Mouse (Mus musculus): ENCODE measurements around the gene 2700049A03Rik. TPM values are rescaled to one million over a fixed set of nuclear protein-coding genes. Genes with fewer than 3 reads are reported as not detected.
"Not testable (repeated sequence)": the region's sequence is repeated elsewhere in the genome, so short reads cannot be mapped to it uniquely, and the experiment has no call there.

2700049A03Rik gene
- total and polyA plus RNA-seq, 3 experiments, result 7.7 to 10.0 (median 9.4) TPM

DNA sequence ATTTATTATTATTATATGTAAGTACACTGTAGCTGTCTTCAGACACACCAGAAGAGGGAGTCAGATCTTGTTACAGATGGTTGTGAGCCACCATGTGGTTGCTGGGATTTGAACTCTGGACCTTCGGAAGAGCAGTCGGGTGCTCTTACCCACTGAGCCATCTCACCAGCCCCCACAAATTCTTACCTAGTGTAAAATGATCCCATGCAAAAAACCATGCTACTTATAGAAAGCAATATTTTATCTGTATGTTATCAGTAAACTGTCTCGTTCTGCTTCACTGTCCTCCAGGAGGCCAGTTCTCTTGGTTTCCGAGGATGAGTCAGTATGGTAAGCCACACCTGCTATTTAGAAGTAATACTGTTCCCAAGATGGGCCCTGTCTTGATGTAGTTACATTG lies 32.4 kb upstream of the 2700049A03Rik start:
- H3K27me3 ChIP-seq (replicated peaks); in situ Hi-C loops (cut with MboI; ENCODE audit: low pct_ligation_motif_present, low pct_unique_long_range_greater_than_20kb, low sequenced_read_pairs); H3K4me2 ChIP-seq (ENCODE audit: insufficient read depth, low read depth, poor library complexity, severe bottlenecking); H3K9ac ChIP-seq (ENCODE audit: insufficient read depth, low read depth); H3K4me3 ChIP-seq (replicated peaks in 1 of 3; ENCODE audit: low read depth in 2 of 3, low read length in 2 of 3, poor library complexity in 1 of 3); H3K4me1 ChIP-seq (ENCODE audit: control insufficient read depth in 1 of 2, insufficient read depth in 2 of 2); H3K27ac ChIP-seq (ENCODE audit: insufficient read depth, low read depth); H3K79me2 ChIP-seq (replicated peaks; ENCODE audit: control insufficient read depth, extremely low read depth, insufficient read depth, poor library complexity, severe bottlenecking); H3K9me3 ChIP-seq (replicated peaks; ENCODE audit: low read length); dilution Hi-C loops (cut with MboI; ENCODE audit: extremely low pct_ligation_motif_present, extremely low pct_unique_long_range_greater_than_20kb, low sequenced_read_pairs); H3K36me3 ChIP-seq (replicated peaks in 1 of 2; ENCODE audit: control insufficient read depth in 1 of 2, insufficient read depth in 1 of 2, low read length in 1 of 2): not testable (repeated sequence)
- peak; percentile 12 for DNase-seq (ENCODE audit: extremely low read depth)

DNA sequence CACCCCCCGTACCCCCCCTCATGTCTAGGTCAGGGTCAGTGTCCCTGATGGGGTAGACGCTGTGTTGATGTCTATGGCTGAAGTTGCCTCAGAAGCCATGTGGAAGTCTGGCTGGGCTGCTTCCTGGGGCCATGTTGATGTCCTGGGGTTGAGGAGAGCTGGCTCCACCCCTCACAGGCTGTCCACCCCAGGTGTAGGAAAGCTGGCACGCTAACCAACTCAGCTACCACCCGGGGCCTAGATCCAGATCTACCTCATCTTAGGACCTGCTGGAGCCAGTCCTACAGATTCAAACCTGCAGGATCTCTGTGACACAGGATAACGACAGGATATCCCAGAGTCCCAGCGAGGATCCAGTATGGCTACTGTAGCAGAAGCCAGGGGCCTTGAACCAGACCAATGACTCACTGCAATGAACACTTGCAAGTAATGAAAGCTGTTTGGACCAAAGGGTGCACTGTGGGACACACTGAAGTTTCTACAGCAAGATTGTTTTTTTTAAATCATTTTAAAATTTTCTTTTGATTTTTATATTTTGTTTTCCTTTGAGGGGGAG lies 29.4 kb upstream of the 2700049A03Rik start:
- Histone ChIP-seq H3K4me3 (replicated peaks in 1 of 3; ENCODE audit: low read depth in 2 of 3, low read length in 2 of 3, poor library complexity in 1 of 3) (no peak overlapping the region), H3K27ac (ENCODE audit: insufficient read depth, low read depth) (no peak overlapping the region), H3K79me2 (replicated peaks; ENCODE audit: control insufficient read depth, extremely low read depth, insufficient read depth, poor library complexity, severe bottlenecking) (no peaks in the 10 kb centered on the region), H3K4me1 (ENCODE audit: control insufficient read depth in 1 of 2, insufficient read depth in 2 of 2) (peaks cover 0 to 3% of the 10 kb centered on the region in 2 experiments; a peak in 1 of 4 replicates), H3K27me3 (replicated peaks) (no peaks in the 10 kb centered on the region), H3K9ac (ENCODE audit: insufficient read depth, low read depth) (no peak overlapping the region), H3K9me3 (replicated peaks; ENCODE audit: low read length) (no peaks in the 10 kb centered on the region), H3K4me2 (ENCODE audit: insufficient read depth, low read depth, poor library complexity, severe bottlenecking) (no peak overlapping the region), H3K36me3 (replicated peaks in 1 of 2; ENCODE audit: control insufficient read depth in 1 of 2, insufficient read depth in 1 of 2, low read length in 1 of 2) (peaks cover 0 to 2% of the 10 kb centered on the region in 2 experiments)
- in situ Hi-C loops (cut with MboI; ENCODE audit: low pct_ligation_motif_present, low pct_unique_long_range_greater_than_20kb, low sequenced_read_pairs), result no loop called here
- TF ChIP-seq ZMIZ1 (IDR thresholded peaks at IDR 0.05; ENCODE audit: low read depth, low read length), result no peak
- TF ChIP-seq MYC (IDR thresholded peaks at IDR 0.05; ENCODE audit: low read depth, low read length), result no peak
- dilution Hi-C loops (cut with MboI; ENCODE audit: extremely low pct_ligation_motif_present, extremely low pct_unique_long_range_greater_than_20kb, low sequenced_read_pairs), result no loop called here
- no peak for DNase-seq (ENCODE audit: extremely low read depth)

DNA sequence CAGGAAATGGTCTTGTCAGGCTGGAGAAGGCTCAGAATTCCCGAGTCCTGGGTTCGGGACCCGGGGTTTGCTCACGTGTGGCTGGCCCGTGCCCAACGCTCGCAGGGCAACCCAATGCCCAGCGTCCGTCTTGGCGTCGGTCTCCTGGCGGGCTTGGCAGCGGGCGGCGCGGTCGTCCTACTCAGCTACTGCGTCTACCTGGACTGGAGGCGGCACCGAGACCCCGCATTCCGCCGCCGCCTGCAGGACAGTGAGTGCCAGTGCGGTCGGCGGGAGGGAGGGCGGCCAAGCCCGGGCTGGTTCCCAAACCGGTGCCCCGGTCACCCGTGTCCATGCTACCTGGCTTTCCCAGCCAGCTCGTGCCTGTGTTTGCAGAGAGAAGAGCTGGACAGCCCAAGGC lies 25.3 kb upstream of the 2700049A03Rik start, which contains the start of gene Tomm20l:
Gene Tomm20l (plus strand): TSS at position 98 of the 400 bp plus-strand sequence.
- Histone ChIP-seq H3K4me1 (ENCODE audit: control insufficient read depth in 1 of 2, insufficient read depth in 2 of 2) (peaks cover 6 to 13% of the 10 kb centered on the region in 2 experiments), H3K4me2 (ENCODE audit: insufficient read depth, low read depth, poor library complexity, severe bottlenecking) (no peak within 1 kb of the TSS), H3K36me3 (replicated peaks in 1 of 2; ENCODE audit: control insufficient read depth in 1 of 2, insufficient read depth in 1 of 2, low read length in 1 of 2) (no peaks in the 10 kb centered on the region), H3K9me3 (replicated peaks; ENCODE audit: low read length) (no peaks in the 10 kb centered on the region), H3K4me3 (replicated peaks in 1 of 3; ENCODE audit: low read depth in 2 of 3, low read length in 2 of 3, poor library complexity in 1 of 3) (no peak within 1 kb of the TSS), H3K27ac (ENCODE audit: insufficient read depth, low read depth) (no peak within 1 kb of the TSS), H3K27me3 (replicated peaks) (no peaks in the 10 kb centered on the region), H3K79me2 (replicated peaks; ENCODE audit: control insufficient read depth, extremely low read depth, insufficient read depth, poor library complexity, severe bottlenecking) (no peaks in the 10 kb centered on the region), H3K9ac (ENCODE audit: insufficient read depth, low read depth) (no peak within 1 kb of the TSS)
- in situ Hi-C loops (cut with MboI; ENCODE audit: low pct_ligation_motif_present, low pct_unique_long_range_greater_than_20kb, low sequenced_read_pairs) (no loop called here), dilution Hi-C loops (cut with MboI; ENCODE audit: extremely low pct_ligation_motif_present, extremely low pct_unique_long_range_greater_than_20kb, low sequenced_read_pairs) (no loop called here)
- DNase-seq (ENCODE audit: extremely low read depth), result no peak
- no peak for TF ChIP-seq SIN3A (IDR thresholded peaks at IDR 0.05; ENCODE audit: low read length)

DNA sequence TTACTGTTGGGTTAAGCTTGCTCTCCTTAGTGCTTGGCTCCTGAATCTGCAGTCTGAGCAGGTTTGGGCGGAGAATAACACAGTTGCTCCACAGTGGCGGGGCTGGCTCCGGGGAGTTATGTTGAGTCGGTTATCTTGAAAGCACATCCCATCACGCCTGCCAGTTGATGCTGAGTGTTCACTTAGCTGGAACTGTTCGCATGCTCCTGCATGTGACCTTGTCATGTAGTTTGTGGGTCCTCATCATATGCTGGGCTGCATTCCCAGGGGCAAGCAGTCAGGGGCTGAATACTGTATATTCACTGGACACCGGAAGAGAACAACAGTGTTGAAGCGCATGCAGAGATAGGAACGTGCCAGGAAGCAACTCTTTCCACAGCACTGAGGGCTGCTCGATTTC lies 23.6 kb upstream of the 2700049A03Rik start:
- no peak overlapping the region for H3K4me2 ChIP-seq (ENCODE audit: insufficient read depth, low read depth, poor library complexity, severe bottlenecking)
- no peak overlapping the region for H3K9ac ChIP-seq (ENCODE audit: insufficient read depth, low read depth)
- H3K27me3 ChIP-seq (replicated peaks), result no peaks in the 10 kb centered on the region
- no peak overlapping the region for H3K4me3 ChIP-seq (replicated peaks in 1 of 3; ENCODE audit: low read depth in 2 of 3, low read length in 2 of 3, poor library complexity in 1 of 3)
- no peaks in the 10 kb centered on the region for H3K79me2 ChIP-seq (replicated peaks; ENCODE audit: control insufficient read depth, extremely low read depth, insufficient read depth, poor library complexity, severe bottlenecking)
- dilution Hi-C loops (cut with MboI; ENCODE audit: extremely low pct_ligation_motif_present, extremely low pct_unique_long_range_greater_than_20kb, low sequenced_read_pairs) (no loop called here), in situ Hi-C loops (cut with MboI; ENCODE audit: low pct_ligation_motif_present, low pct_unique_long_range_greater_than_20kb, low sequenced_read_pairs) (no loop called here)
- no peaks in the 10 kb centered on the region for H3K9me3 ChIP-seq (replicated peaks; ENCODE audit: low read length)
- no peak overlapping the region for H3K27ac ChIP-seq (ENCODE audit: insufficient read depth, low read depth)
- DNase-seq (ENCODE audit: extremely low read depth), result no peak
- peaks cover 6 to 13% of the 10 kb centered on the region in 2 experiments for H3K4me1 ChIP-seq (ENCODE audit: control insufficient read depth in 1 of 2, insufficient read depth in 2 of 2)
- H3K36me3 ChIP-seq (replicated peaks in 1 of 2; ENCODE audit: control insufficient read depth in 1 of 2, insufficient read depth in 1 of 2, low read length in 1 of 2), result no peaks in the 10 kb centered on the region
- TF ChIP-seq BHLHE40 (IDR thresholded peaks at IDR 0.05; ENCODE audit: low read depth, low read length), result no peak
- no peak for TF ChIP-seq EP300 (IDR thresholded peaks at IDR 0.05; ENCODE audit: low read length)
- no peak for TF ChIP-seq ZC3H11A (IDR thresholded peaks at IDR 0.05; ENCODE audit: low read depth, low read length)
- no peak for TF ChIP-seq IRF4 (IDR thresholded peaks at IDR 0.05; ENCODE audit: low read depth, low read length)
- TF ChIP-seq PAX5 (IDR thresholded peaks at IDR 0.05; ENCODE audit: low read length), result no peak
- no peak for TF ChIP-seq USF2 (conservative IDR thresholded peaks at IDR 0.05; ENCODE audit: low read depth, low read length)
- TF ChIP-seq ELF1 (IDR thresholded peaks at IDR 0.05; ENCODE audit: low read depth, low read length), result no peak
- no peak for TF ChIP-seq SIN3A (IDR thresholded peaks at IDR 0.05; ENCODE audit: low read length)
- no peak for TF ChIP-seq GABPA (IDR thresholded peaks at IDR 0.05; ENCODE audit: insufficient replicate concordance, low read depth, low read length)
- TF ChIP-seq ETS1 (conservative IDR thresholded peaks at IDR 0.05; ENCODE audit: low read depth, low read length), result no peak
- no peak for TF ChIP-seq KAT2A (IDR thresholded peaks at IDR 0.05; ENCODE audit: insufficient replicate concordance, low read length)
- TF ChIP-seq CHD1 (IDR thresholded peaks at IDR 0.05; ENCODE audit: low read depth, low read length), result no peak
- TF ChIP-seq MAZ (IDR thresholded peaks at IDR 0.05; ENCODE audit: low read depth, low read length), result no peak
- no peak for TF ChIP-seq NELFE (IDR thresholded peaks at IDR 0.05; ENCODE audit: low read depth, low read length)
- TF ChIP-seq RAD21 (IDR thresholded peaks at IDR 0.05; ENCODE audit: low read depth, low read length), result no peak
- no peak for TF ChIP-seq CHD2 (IDR thresholded peaks at IDR 0.05; ENCODE audit: low read length)
- TF ChIP-seq HCFC1 (IDR thresholded peaks at IDR 0.05; ENCODE audit: low read depth, low read length), result no peak
